Mouse (Mus musculus): ENCODE results near the gene Gm45062.

Gm45062 gene

GRCm38 (mm10) chr6:8619582-8620350 is 360.5 kb downstream of the Gm45062 start:
- DNase-seq (ENCODE audit: low spot score in 2 of 2): no peak

GRCm38 (mm10) chr6:8623045-8623444 is 363.8 kb downstream of the Gm45062 start:
- DNase-seq (ENCODE audit: low spot score in 2 of 2): no peak

- no peak for DNase-seq (ENCODE audit: low spot score in 2 of 2)
Observed at GRCm38 (mm10) chr6:8628226-8628625, 369.0 kb downstream of the Gm45062 start.

- DNase-seq (ENCODE audit: low spot score in 2 of 2): no peak
Observed at GRCm38 (mm10) chr6:8628715-8629267, 369.5 kb downstream of the Gm45062 start.

DNA sequence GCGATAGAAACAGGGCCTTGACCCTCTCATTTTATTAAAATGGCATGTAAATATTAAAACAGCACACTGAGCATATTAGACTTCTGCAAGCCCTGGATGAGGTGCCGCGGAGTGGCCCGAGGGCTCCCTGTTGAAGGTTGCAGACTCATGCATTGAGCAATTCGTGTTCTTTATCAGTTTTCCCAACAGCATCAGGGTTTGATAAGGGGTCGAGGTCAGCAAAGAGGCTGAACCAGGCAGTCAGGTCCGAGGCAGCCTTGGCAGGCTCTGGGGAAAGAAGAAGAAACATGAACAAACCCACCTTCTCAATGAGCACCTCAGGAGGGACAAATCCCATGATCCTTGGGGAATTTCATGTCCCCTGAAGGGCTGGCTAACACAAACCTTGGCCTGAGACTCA is 371.3 kb downstream of the Gm45062 start:
- DNase-seq (ENCODE audit: low spot score in 2 of 2): no peak

DNA sequence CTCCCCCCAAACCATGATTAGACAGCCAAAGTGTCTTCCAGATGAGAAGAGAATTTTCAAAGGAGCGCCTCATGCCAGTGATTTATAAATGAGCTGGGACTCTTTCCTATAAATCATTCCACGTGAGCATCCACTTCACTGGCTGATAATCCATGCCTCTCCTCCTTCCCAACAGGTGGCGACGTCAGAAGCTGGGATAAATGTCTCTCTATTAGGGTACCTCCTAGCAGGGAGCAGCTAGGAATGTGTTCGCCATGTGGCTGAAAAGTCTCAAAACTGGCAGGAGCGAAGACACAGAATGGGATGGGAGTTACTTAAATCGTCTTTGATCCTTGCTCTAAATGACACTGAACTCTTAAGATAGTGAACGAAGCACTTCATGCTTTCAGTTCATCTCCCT is 372.1 kb downstream of the Gm45062 start:
- no peak for DNase-seq (ENCODE audit: low spot score in 2 of 2)

DNA sequence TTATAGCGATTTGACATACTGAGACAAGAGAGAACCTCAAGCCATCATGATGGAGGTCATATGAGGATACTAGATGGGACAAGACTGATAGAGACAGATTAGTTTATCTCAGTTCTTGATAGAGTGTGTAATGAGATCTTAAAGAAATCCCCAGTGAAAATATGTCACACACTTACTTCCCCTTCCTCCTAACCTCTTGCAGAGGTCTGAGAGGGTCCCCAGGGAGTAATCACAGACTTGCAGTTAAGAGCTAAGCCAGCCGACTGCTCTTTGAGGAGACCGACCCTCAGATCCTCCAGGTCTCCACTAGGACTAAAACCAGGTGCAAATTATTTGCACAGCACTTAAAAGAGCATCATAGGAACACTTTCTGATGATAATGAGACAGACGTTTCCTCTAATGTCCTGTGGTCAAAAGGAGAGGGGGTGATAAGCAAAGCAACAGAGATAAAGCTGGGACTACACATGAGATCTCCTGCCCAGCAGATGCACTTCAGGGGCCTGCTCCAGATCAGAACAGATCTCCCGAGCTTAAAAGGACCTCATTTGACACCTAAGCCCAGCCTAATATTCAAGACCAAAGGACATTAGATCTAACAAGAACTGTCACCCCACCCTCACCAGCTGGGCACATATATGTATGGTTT is 372.9 kb downstream of the Gm45062 start:
- DNase-seq (ENCODE audit: low spot score in 2 of 2): no peak

GRCm38 (mm10) chr6:8632701-8633100 is 373.5 kb downstream of the Gm45062 start:
- no peak for DNase-seq (ENCODE audit: low spot score in 2 of 2)

DNA sequence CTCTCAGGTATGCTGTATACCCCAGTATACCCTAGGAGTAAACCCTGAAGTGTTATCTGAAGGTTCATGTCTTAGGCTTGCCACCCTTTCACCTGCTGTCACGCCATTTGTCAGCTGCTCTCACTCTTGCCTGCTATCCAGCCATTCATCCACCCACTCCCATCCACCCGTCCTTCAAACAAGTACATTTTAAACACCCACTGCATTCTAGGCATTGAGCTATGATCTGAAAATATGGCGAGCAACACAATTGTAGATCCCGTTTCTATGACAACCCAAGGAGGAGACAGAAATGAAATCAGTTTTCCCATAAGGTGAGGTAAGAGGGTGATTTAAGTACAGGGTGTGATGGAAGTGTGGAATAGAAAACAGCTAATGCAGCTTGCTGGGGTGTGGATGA is 378.9 kb downstream of the Gm45062 start:
- no peak for DNase-seq (ENCODE audit: low spot score in 2 of 2)

- DNase-seq (ENCODE audit: low spot score in 2 of 2): no peak
Observed at GRCm38 (mm10) chr6:8638899-8639298, 379.6 kb downstream of the Gm45062 start.

GRCm38 (mm10) chr6:8639526-8639925 is 380.3 kb downstream of the Gm45062 start:
- no peak for DNase-seq (ENCODE audit: low spot score in 2 of 2)

DNA sequence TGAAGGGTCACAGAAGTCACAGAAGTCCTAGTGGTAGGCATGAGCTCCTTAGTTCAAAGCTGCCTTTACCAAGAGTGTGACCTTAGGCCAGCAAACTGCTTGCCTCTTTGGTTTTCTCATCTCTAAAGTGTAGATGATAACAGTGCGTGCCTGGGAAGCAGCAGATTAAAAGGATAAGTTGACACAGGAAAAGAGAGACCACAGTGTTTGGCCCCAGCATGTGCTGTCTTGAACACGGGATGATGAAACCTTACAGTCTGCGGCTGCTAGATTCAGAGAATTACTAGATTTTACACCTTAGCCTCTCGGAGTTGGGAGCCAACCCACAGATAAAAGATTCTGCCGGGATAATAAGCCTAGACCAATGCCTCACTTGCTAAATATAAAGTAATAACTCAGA is 381.6 kb downstream of the Gm45062 start:
- DNase-seq (ENCODE audit: low spot score in 2 of 2): no peak

DNA sequence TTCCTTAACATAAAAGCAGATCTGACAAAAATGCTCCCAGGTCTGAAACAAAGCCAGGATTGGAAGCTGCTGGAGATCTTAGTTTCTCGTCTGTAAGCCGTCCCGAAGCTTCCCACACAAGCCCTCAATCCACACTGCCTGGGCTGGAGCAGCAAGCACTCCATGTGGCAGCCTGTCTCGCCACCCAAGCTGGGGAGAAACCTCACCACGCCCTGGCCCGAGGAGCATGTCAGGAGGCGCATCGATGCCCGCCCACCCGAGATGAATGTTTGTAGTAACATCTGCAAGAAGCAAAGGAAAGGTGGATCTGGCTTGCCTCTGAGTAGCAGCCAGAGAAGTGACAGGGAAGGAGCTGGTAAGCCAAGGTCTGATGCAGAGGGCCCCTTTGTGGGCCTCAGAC is 385.5 kb downstream of the Gm45062 start:
- DNase-seq (ENCODE audit: low spot score in 2 of 2): peak; percentile 30 to 42

- DNase-seq (ENCODE audit: low spot score in 2 of 2): no peak
Observed at GRCm38 (mm10) chr6:8645708-8646107, 386.5 kb downstream of the Gm45062 start.
